Mouse (Mus musculus) MEL (cell line): ENCODE measurements around the gene Chrdl2. TPM values are rescaled to one million over a fixed set of nuclear protein-coding genes. Genes with fewer than 3 reads are reported as not detected.

ENCODE experiments used
- DNase-seq: peaks from one replicate; pipeline ENCODE4 v3.0.0; 2011; ENCODE audit warnings: low read depth, low spot score
- H3K27ac ChIP-seq: 2 replicates; pipeline ENCODE4 v1.5.1; 2012; ENCODE audit warnings: low read depth, mild to moderate bottlenecking, control low read depth, low read length, moderate library complexity; ENCODE audit not compliant: control insufficient read depth
- H3K27me3 ChIP-seq, 2 experiments: fragments of 150-350 bp in 1 of 2; sonication (generic) in 1 of 2; 2 replicates each; pipeline ENCODE4 v1.6.1; 2012; ENCODE audit warnings: low read length in 2 of 2, mild to moderate bottlenecking in 2 of 2, improper control_type of control experiment in 1 of 2, moderate library complexity in 1 of 2; ENCODE audit not compliant: insufficient read depth in 2 of 2, control insufficient read depth in 1 of 2
- H3K36me3 ChIP-seq, 2 experiments: 2 replicates each; pipeline ENCODE4 v1.6.1; 2012 to 2014; ENCODE audit warnings: low read length in 2 of 2, improper control_type of control experiment in 1 of 2, inconsistent platforms in 1 of 2, mild to moderate bottlenecking in 1 of 2; ENCODE audit not compliant: insufficient read depth in 2 of 2, control insufficient read depth in 1 of 2
- H3K4me1 ChIP-seq, 2 experiments: fragments of 150-350 bp in 1 of 2; sonication (generic) in 1 of 2; 2 replicates each; pipeline ENCODE4 v1.6.1; 2012; ENCODE audit warnings: low read length in 2 of 2, improper control_type of control experiment in 1 of 2, mild to moderate bottlenecking in 1 of 2; ENCODE audit not compliant: insufficient read depth in 2 of 2, control insufficient read depth in 1 of 2
- H3K4me3 ChIP-seq, 2 experiments: fragments of 150-350 bp in 1 of 2; sonication (generic) in 1 of 2; 2 replicates each; pipeline ENCODE4 v1.5.1; 2012; ENCODE audit warnings: low read depth in 2 of 2, low read length in 2 of 2, mild to moderate bottlenecking in 2 of 2, moderate library complexity in 2 of 2, control low read depth in 1 of 2, improper control_type of control experiment in 1 of 2; ENCODE audit not compliant: control insufficient read depth in 1 of 2, insufficient read depth in 1 of 2
- H3K79me2 ChIP-seq: 2 replicates; pipeline ENCODE4 v1.6.1; 2012; ENCODE audit warnings: mild to moderate bottlenecking, low read length, moderate library complexity; ENCODE audit not compliant: control insufficient read depth, poor library complexity, insufficient read depth
- H3K9ac ChIP-seq: 2 replicates; pipeline ENCODE4 v1.6.1; 2012; ENCODE audit warnings: low read depth, mild to moderate bottlenecking, control low read depth, low read length, moderate library complexity; ENCODE audit not compliant: control insufficient read depth, poor library complexity, severe bottlenecking
- H3K9me3 ChIP-seq: fragments of 150-350 bp; sonication (generic); replicated peaks from 2 replicates; pipeline ENCODE4 v1.6.1; 2012; ENCODE audit warnings: mild to moderate bottlenecking, low read length, improper control_type of control experiment, moderate library complexity; ENCODE audit not compliant: insufficient read depth
- CHD1 ChIP-seq: IDR thresholded peaks from 2 replicates; pipeline ENCODE4 v1.6.1; 2012; ENCODE audit warnings: low read depth, mild to moderate bottlenecking, inconsistent platforms, low read length, improper control_type of control experiment
- CHD2 ChIP-seq: IDR thresholded peaks from 2 replicates; pipeline ENCODE4 v1.6.1; 2011; ENCODE audit warnings: low read length, improper control_type of control experiment
- CTCF ChIP-seq, 3 experiments: IDR thresholded peaks in 2 of 3; conservative IDR thresholded peaks in 1 of 3; 2 replicates each; pipeline ENCODE4 v1.5.1; 2011 to 2012; ENCODE audit warnings: low read length in 3 of 3, low read depth in 2 of 3, mild to moderate bottlenecking in 2 of 3, improper control_type of control experiment in 1 of 3, inconsistent platforms in 1 of 3, mixed read lengths in 1 of 3, moderate library complexity in 1 of 3; ENCODE audit not compliant: control insufficient read depth in 1 of 3, insufficient read depth in 1 of 3, poor library complexity in 1 of 3, severe bottlenecking in 1 of 3
- E2F4 ChIP-seq: IDR thresholded peaks from 2 replicates; pipeline ENCODE4 v1.6.1; 2011; ENCODE audit warnings: low read depth, low read length, improper control_type of control experiment, borderline replicate concordance
- ELF1 ChIP-seq: IDR thresholded peaks from 2 replicates; pipeline ENCODE4 v1.6.1; 2014; ENCODE audit warnings: low read depth, mild to moderate bottlenecking, inconsistent platforms, low read length, improper control_type of control experiment, moderate library complexity
- EP300 ChIP-seq, 2 experiments: IDR thresholded peaks; 2 replicates each; pipeline ENCODE4 v1.6.1; 2011; ENCODE audit warnings: improper control_type of control experiment in 2 of 2, low read length in 2 of 2, low read depth in 1 of 2, mild to moderate bottlenecking in 1 of 2
- ETS1 ChIP-seq: IDR thresholded peaks from 2 replicates; pipeline ENCODE4 v1.6.1; 2012; ENCODE audit warnings: low read depth, mild to moderate bottlenecking, inconsistent platforms, low read length, improper control_type of control experiment, moderate library complexity
- HCFC1 ChIP-seq: IDR thresholded peaks from 2 replicates; pipeline ENCODE4 v1.6.1; 2012; ENCODE audit warnings: low read depth, mild to moderate bottlenecking, inconsistent platforms, low read length, improper control_type of control experiment, moderate library complexity
- MAFK ChIP-seq: IDR thresholded peaks from 2 replicates; pipeline ENCODE4 v1.6.1; 2011; ENCODE audit warnings: low read depth, mild to moderate bottlenecking, low read length, improper control_type of control experiment, borderline replicate concordance
- MAX ChIP-seq: IDR thresholded peaks from 2 replicates; pipeline ENCODE4 v1.6.1; 2011; ENCODE audit warnings: low read length, improper control_type of control experiment
- MAZ ChIP-seq: IDR thresholded peaks from 2 replicates; pipeline ENCODE4 v1.6.1; 2012; ENCODE audit warnings: low read depth, mild to moderate bottlenecking, inconsistent platforms, low read length, improper control_type of control experiment
- MEF2A ChIP-seq: IDR thresholded peaks from 2 replicates; pipeline ENCODE4 v1.6.1; 2014; ENCODE audit warnings: low read depth, mild to moderate bottlenecking, inconsistent platforms, low read length, improper control_type of control experiment; ENCODE audit not compliant: poor library complexity, insufficient replicate concordance, severe bottlenecking; ENCODE audit errors: extremely low read depth
- MXI1 ChIP-seq: IDR thresholded peaks from 2 replicates; pipeline ENCODE4 v1.6.1; 2011; ENCODE audit warnings: mild to moderate bottlenecking, low read depth, low read length, improper control_type of control experiment
- MYB ChIP-seq: IDR thresholded peaks from 2 replicates; pipeline ENCODE4 v1.6.1; 2011; ENCODE audit warnings: mild to moderate bottlenecking, low read depth, low read length, improper control_type of control experiment
- NRF1 ChIP-seq: IDR thresholded peaks from 2 replicates; pipeline ENCODE4 v1.6.1; 2014; ENCODE audit warnings: low read depth, mild to moderate bottlenecking, inconsistent platforms, low read length, improper control_type of control experiment, moderate library complexity; ENCODE audit not compliant: poor library complexity, insufficient read depth, severe bottlenecking
- POLR2A ChIP-seq, 2 experiments: IDR thresholded peaks; 2 replicates each; pipeline ENCODE4 v1.6.1; 2011 to 2012; ENCODE audit warnings: low read length in 2 of 2, mild to moderate bottlenecking in 2 of 2, control low read depth in 1 of 2, improper control_type of control experiment in 1 of 2, low read depth in 1 of 2, moderate library complexity in 1 of 2; ENCODE audit not compliant: control insufficient read depth in 1 of 2, insufficient read depth in 1 of 2, poor library complexity in 1 of 2
- POLR2AphosphoS2 ChIP-seq: IDR thresholded peaks from 2 replicates; pipeline ENCODE4 v1.6.1; 2011; ENCODE audit warnings: low read length, improper control_type of control experiment
- RAD21 ChIP-seq: IDR thresholded peaks from 2 replicates; pipeline ENCODE4 v1.6.1; 2011; ENCODE audit warnings: mild to moderate bottlenecking, low read depth, low read length, improper control_type of control experiment
- RCOR1 ChIP-seq: IDR thresholded peaks from 2 replicates; pipeline ENCODE4 v1.6.1; 2012; ENCODE audit warnings: low read depth, mild to moderate bottlenecking, inconsistent platforms, low read length, improper control_type of control experiment
- TBP ChIP-seq: IDR thresholded peaks from 2 replicates; pipeline ENCODE4 v1.8.0; 2011; ENCODE audit warnings: low read depth, low read length, improper control_type of control experiment
- TCF12 ChIP-seq: IDR thresholded peaks from 2 replicates; pipeline ENCODE4 v1.6.1; 2014; ENCODE audit warnings: low read depth, mild to moderate bottlenecking, inconsistent platforms, low read length, improper control_type of control experiment, moderate library complexity
- ZC3H11A ChIP-seq: IDR thresholded peaks from 2 replicates; pipeline ENCODE4 v1.6.1; 2012; ENCODE audit warnings: low read depth, mild to moderate bottlenecking, inconsistent platforms, low read length, improper control_type of control experiment
- ZKSCAN1 ChIP-seq: IDR thresholded peaks from 2 replicates; pipeline ENCODE4 v1.6.1; 2012; ENCODE audit warnings: low read depth, mild to moderate bottlenecking, inconsistent platforms, low read length, improper control_type of control experiment, moderate library complexity
- ZNF384 ChIP-seq: IDR thresholded peaks from 2 replicates; pipeline ENCODE4 v1.6.1; 2012; ENCODE audit warnings: low read depth, mild to moderate bottlenecking, inconsistent platforms, low read length, improper control_type of control experiment
- polyA plus RNA-seq, 2 experiments: library from polyadenylated mRNA; stranded (reverse) in 1 of 2; unstranded in 1 of 2; fragments of >175 nt in 1 of 2; fragments of >200 nt in 1 of 2; gene quantifications; 2 replicates each; pipeline versions ENCODE4 v1.2.1 to v1.2.4; 2012; ENCODE audit warnings: low replicate concordance in 2 of 2, low read depth in 1 of 2; ENCODE audit not compliant: insufficient read length in 2 of 2, insufficient read depth in 1 of 2, missing spikeins in 1 of 2
- total RNA-seq: library from RNA; depleted of rRNA; stranded (reverse); fragments of 300-350 nt; gene quantifications from 2 replicates; pipeline ENCODE4 v1.2.3, GENCODE M21; 2012

The Chrdl2 gene
- total and polyA plus RNA-seq, 3 experiments: 0.08 TPM; not detected in 2

DNA sequence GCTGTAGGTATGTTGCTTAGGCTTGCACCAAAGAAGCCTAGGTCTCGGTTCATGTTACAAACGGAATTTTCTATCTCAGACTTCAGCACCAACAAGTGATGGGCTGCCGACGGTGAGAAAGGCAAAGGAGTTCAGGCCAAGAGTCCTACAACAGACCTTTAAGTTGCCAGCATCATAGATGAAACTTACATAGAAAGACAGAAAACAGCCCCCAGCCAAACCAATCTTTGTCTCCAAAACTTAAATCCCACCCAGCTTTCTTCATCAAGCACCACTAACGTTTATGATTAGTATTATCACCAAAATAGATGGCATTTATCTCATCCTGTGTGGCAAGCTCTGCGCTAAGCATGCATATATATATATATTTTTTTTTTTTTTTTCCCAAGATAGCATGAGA, 26.9 kb upstream of the Chrdl2 start:
- no peak overlapping the region; the same call in none of the 2 replicates for H3K9ac ChIP-seq
- no peaks in the 10 kb centered on the region for H3K9me3 ChIP-seq
- H3K36me3 ChIP-seq: peaks cover 0 to 6% of the 10 kb centered on the region in 2 experiments; a peak in 2 of 4 replicates
- DNase-seq: no peak
- H3K4me3 ChIP-seq: peak overlapping the region; percentile 94 to 96
- H3K27me3 ChIP-seq: no peaks in the 10 kb centered on the region
- TF ChIP-seq CTCF (IDR thresholded peaks at IDR 0.05 in 2 of 3, conservative IDR thresholded peaks at IDR 0.05 in 1 of 3; ENCODE audit: control insufficient read depth in 1 of 3, insufficient read depth in 1 of 3, low read depth in 2 of 3, low read length in 3 of 3, poor library complexity in 1 of 3, severe bottlenecking in 1 of 3): no peak
- TF ChIP-seq RCOR1: 0 out of 2 replicates have a peak, but pooled peaks have one; percentile 22
- TF ChIP-seq MAFK: no peak
- no peak for TF ChIP-seq CHD1
- no peak for TF ChIP-seq ZNF384
- no peak for TF ChIP-seq MYB
- no peak for TF ChIP-seq NRF1
- no peak for TF ChIP-seq ZKSCAN1
- H3K79me2 ChIP-seq: peaks cover 26% of the 10 kb centered on the region
- H3K27ac ChIP-seq: no peak overlapping the region
- H3K4me1 ChIP-seq: peaks cover 0 to 4% of the 10 kb centered on the region in 2 experiments

DNA sequence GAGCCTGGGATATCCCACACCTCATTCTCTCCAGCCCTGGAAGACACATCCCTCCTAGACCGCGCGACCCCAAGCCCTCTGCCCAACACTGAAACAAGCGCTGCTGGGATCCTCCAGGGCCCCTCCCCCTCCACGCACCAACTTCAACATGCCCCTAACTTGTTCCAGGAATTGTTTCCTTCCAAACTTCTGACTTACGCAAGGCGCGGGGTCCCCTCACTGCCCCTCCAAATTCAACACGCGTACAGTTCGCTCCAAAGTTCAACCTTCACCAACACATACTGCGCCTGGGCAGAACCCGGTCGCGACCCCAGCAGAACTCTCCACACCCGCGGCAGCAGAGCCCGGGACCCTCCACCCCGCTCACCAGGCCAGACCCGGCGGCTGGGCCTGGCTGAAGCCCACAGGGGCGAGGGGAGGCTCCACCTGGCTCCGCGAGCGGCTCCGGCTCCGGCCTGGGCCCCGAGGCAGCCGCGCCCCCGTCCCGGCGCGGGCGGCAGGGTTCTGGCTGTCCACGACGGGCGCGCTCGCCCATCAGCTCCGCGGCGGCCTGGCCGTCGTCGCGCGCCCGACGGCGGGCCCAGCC, 26.3 kb upstream of the Chrdl2 start:
- DNase-seq: peak; percentile 53
- peak overlapping the region; percentile 94 for H3K9ac ChIP-seq
- 0 out of 2 replicates have a peak overlapping the region, but pooled peaks have one; percentile 3 for H3K27ac ChIP-seq
- H3K27me3 ChIP-seq: no peaks in the 10 kb centered on the region
- no peak for TF ChIP-seq NRF1
- TF ChIP-seq MAX: 0 out of 2 replicates have a peak, but pooled peaks have one; percentile 10
- no peak for TF ChIP-seq ETS1
- no peaks in the 10 kb centered on the region for H3K9me3 ChIP-seq
- peak overlapping the region; percentile 94 to 96 for H3K4me3 ChIP-seq
- peaks cover 0 to 6% of the 10 kb centered on the region in 2 experiments; a peak in 2 of 4 replicates for H3K36me3 ChIP-seq
- peaks cover 25% of the 10 kb centered on the region for H3K79me2 ChIP-seq
- H3K4me1 ChIP-seq: peaks cover 0 to 4% of the 10 kb centered on the region in 2 experiments

DNA sequence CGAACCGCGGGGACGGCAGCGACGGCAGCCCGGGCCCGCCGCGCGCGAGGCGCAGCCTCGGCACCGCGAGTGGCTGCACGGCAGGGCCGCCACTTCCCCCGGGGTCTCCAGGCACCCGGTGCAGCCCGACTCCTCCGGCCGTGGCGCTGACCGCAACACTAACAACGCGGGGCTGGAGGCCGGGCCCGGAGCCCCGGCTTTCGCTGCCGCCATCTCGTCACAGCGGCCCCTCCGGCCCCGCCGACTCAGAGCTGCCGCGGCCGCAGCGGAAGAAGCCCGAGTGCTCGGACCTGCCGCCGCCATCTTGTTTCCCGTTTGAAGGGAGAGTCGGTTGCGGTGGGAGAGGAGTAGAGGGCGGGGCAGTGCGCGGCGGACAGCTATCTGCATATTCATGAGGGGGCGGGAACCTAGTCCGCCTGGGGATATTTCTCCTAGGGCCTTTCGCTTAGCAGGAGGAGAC, 25.8 kb upstream of the Chrdl2 start, which contains the start of gene Rnf169:
Rnf169 (minus strand) TSS at position 317 of the 460 bp plus-strand sequence.
- Histone ChIP-seq H3K9me3 (no peaks in the 10 kb centered on the region), H3K36me3 (peaks cover 0 to 6% of the 10 kb centered on the region in 2 experiments; a peak in 2 of 4 replicates), H3K9ac (peak within 1 kb of the TSS; percentile 94), H3K79me2 (peaks cover 24% of the 10 kb centered on the region), H3K27me3 (no peaks in the 10 kb centered on the region), H3K4me1 (peaks cover 0 to 4% of the 10 kb centered on the region in 2 experiments), H3K4me3 (peak within 1 kb of the TSS; percentile 94 to 96), H3K27ac (peak within 1 kb of the TSS; percentile 36)
- DNase-seq: peak; percentile 96
- TF ChIP-seq POLR2A (IDR thresholded peaks at IDR 0.05; ENCODE audit: control insufficient read depth in 1 of 2, insufficient read depth in 1 of 2, low read depth in 1 of 2, low read length in 2 of 2, poor library complexity in 1 of 2) (peak; percentile 73 to 84), CHD2 (no peak), HCFC1 (peak; percentile 67; the same call in 1 of the 2 replicates), MAZ (no peak), ELF1 (0 out of 2 replicates have a peak, but pooled peaks have one; percentile 14), MEF2A (no peak), E2F4 (no peak), TBP (peak; percentile 66; the same call in 1 of the 2 replicates), MXI1 (peak; percentile 39; the same call in 1 of the 2 replicates), TCF12 (peak; percentile 64), ZC3H11A (no peak), RAD21 (no peak), MYB (peak; percentile 73), ETS1 (peak; percentile 20; the same call in 1 of the 2 replicates), POLR2AphosphoS2 (0 out of 2 replicates have a peak, but pooled peaks have one; percentile 58), EP300 (IDR thresholded peaks at IDR 0.05; ENCODE audit: low read depth in 1 of 2, low read length in 2 of 2) (0 out of 4 replicates have a peak, but pooled peaks of 1 of the 2 experiments have one; percentile 16)
